Comparison of ENCODE assay signal across 12 mouse cellular contexts in genomic region chr5:97598741-97599140, GRCm38 (mm10).
DNase-seq lines count a peak whose midpoint lies in the region; ATAC-seq and TF ChIP-seq lines count a peak whose summit lies in the region.
"Had no signal": no experiment of that assay in that cellular context is flagged by ENCODE, and none has a peak within 500 bp of the region (broad histone marks: within the 10 kb centered on the region; RNA-seq: fewer than 3 reads in every experiment).

No protein-coding gene starts in this region.

- no peaks in the 10 kb centered on the region for H3K27me3 ChIP-seq in midbrain, embryonic 14.5 days (ENCODE audit: control insufficient read depth, insufficient read depth, low read length)
- no peaks in the 10 kb centered on the region for H3K27me3 ChIP-seq in midbrain, embryonic 15.5 days (replicated peaks)
- no peaks in the 10 kb centered on the region for H3K27me3 ChIP-seq in stomach, postnatal 0 days (ENCODE audit: control insufficient read depth, insufficient read depth, low read length)
- H3K27me3 ChIP-seq: stomach, embryonic 15.5 days had no signal

- ATAC-seq in midbrain, embryonic 14.5 days (ENCODE audit: low FRiP score, low TSS enrichment), result no peak
- ATAC-seq in midbrain, embryonic 15.5 days (replicated peaks), result no peak
- ATAC-seq in stomach, postnatal 0 days (ENCODE audit: low FRiP score, low TSS enrichment), result no peak

- TF ChIP-seq EP300 in stomach, postnatal 0 days (optimal IDR thresholded peaks at IDR 0.05), result no peak

- intact Hi-C loops in heart, postnatal 25 days (cut with DNase I), result loop anchor here (10.0 kb wide), 1 partner anchor 464 kb away; no protein-coding TSS in a partner anchor

- H3K36me3 ChIP-seq in midbrain, embryonic 14.5 days (ENCODE audit: control insufficient read depth, insufficient read depth, low read length), result no peaks in the 10 kb centered on the region
- no peaks in the 10 kb centered on the region for H3K36me3 ChIP-seq in midbrain, embryonic 15.5 days (replicated peaks)
- no peaks in the 10 kb centered on the region for H3K36me3 ChIP-seq in stomach, postnatal 0 days (ENCODE audit: control insufficient read depth, insufficient read depth, low read length)
- H3K36me3 ChIP-seq: stomach, embryonic 15.5 days had no signal

- no peaks in the 10 kb centered on the region for H3K9me3 ChIP-seq in midbrain, embryonic 14.5 days (ENCODE audit: control insufficient read depth, low read length)
- H3K9me3 ChIP-seq in midbrain, embryonic 15.5 days, result no peaks in the 10 kb centered on the region
- H3K9me3 ChIP-seq in stomach, postnatal 0 days (ENCODE audit: control insufficient read depth, low read length), result no peaks in the 10 kb centered on the region
- H3K9me3 ChIP-seq: stomach, embryonic 15.5 days had no signal

- no peak overlapping the region for H3K4me2 ChIP-seq in midbrain, embryonic 14.5 days (ENCODE audit: low read length)
- H3K4me2 ChIP-seq in midbrain, embryonic 15.5 days, result no peak overlapping the region
- no peak overlapping the region for H3K4me2 ChIP-seq in stomach, postnatal 0 days (replicated peaks; ENCODE audit: low read depth)
- H3K4me2 ChIP-seq: stomach, embryonic 15.5 days had no signal

- H3K4me3 ChIP-seq in midbrain, embryonic 14.5 days (replicated peaks; ENCODE audit: low read depth, low read length), result no peak overlapping the region
- H3K4me3 ChIP-seq in midbrain, embryonic 15.5 days, result no peak overlapping the region
- no peak overlapping the region for H3K4me3 ChIP-seq in stomach, postnatal 0 days (ENCODE audit: low read depth, low read length)
- H3K4me3 ChIP-seq: erythroblast, embryonic 14.5 days; stomach, embryonic 15.5 days had no signal

- no peak overlapping the region for H3K27ac ChIP-seq in midbrain, embryonic 14.5 days (replicated peaks; ENCODE audit: low read depth, low read length)
- H3K27ac ChIP-seq in midbrain, embryonic 15.5 days, result no peak overlapping the region
- no peak overlapping the region for H3K27ac ChIP-seq in stomach, postnatal 0 days (replicated peaks)
- H3K27ac ChIP-seq: stomach, embryonic 15.5 days had no signal

- WGBS in midbrain, embryonic 14.5 days, result 78% methylated on average over 9 of the region's 9 CpGs
- 82% methylated on average over 9 of the region's 9 CpGs for WGBS in midbrain, embryonic 15.5 days
- 80% methylated on average over 9 of the region's 9 CpGs for WGBS in stomach, postnatal 0 days

- H3K4me1 ChIP-seq in midbrain, embryonic 14.5 days (ENCODE audit: control insufficient read depth, insufficient read depth, low read length), result no peaks in the 10 kb centered on the region
- H3K4me1 ChIP-seq in midbrain, embryonic 15.5 days, result no peaks in the 10 kb centered on the region
- H3K4me1 ChIP-seq in stomach, postnatal 0 days (replicated peaks; ENCODE audit: control insufficient read depth, insufficient read depth), result no peaks in the 10 kb centered on the region
- H3K4me1 ChIP-seq: stomach, embryonic 15.5 days had no signal

- TF ChIP-seq CTCF in stomach, postnatal 0 days (IDR thresholded peaks at IDR 0.05; ENCODE audit: low read depth), result peak; percentile 54

- DNase-seq in heart, adult 11 months, result peak; percentile 78
- no peak for DNase-seq in heart, postnatal 25 days (ENCODE audit: low spot score)
- peak; percentile 53 for DNase-seq in midbrain, embryonic 14.5 days
- peak; percentile 23 to 44 for DNase-seq in cerebellum, postnatal 36 days
- no peak for DNase-seq in stomach, postnatal 0 days (ENCODE audit: low spot score)
- DNase-seq in adrenal gland, postnatal 14 days, result no peak
- DNase-seq: gastrocnemius, postnatal 36 days; heart, postnatal 4 days; kidney, adult 18-20 months had no signal

- H3K9ac ChIP-seq in midbrain, embryonic 14.5 days (replicated peaks; ENCODE audit: low read length), result no peak overlapping the region
- H3K9ac ChIP-seq in midbrain, embryonic 15.5 days, result no peak overlapping the region
- H3K9ac ChIP-seq in stomach, postnatal 0 days (ENCODE audit: low read length), result no peak overlapping the region
- H3K9ac ChIP-seq: stomach, embryonic 15.5 days had no signal

Comparison
In these comparisons a context has a peak if more than half of its experiments do, and no peak if none do; other contexts are left out.
1. DNase-seq: peak in heart, adult 11 months (single experiment), midbrain, embryonic 14.5 days (single experiment) and cerebellum, postnatal 36 days (2 of 2); none in heart, postnatal 25 days (single experiment), stomach, postnatal 0 days (single experiment) and adrenal gland, postnatal 14 days (single experiment).